In genomic region chr5:39099113-39099512, GRCm38 (mm10) we compare ENCODE assay signal across 13 mouse cellular contexts.
DNase-seq lines count a peak whose midpoint lies in the region; ATAC-seq and TF ChIP-seq lines count a peak whose summit lies in the region.
"Had no signal": no experiment of that assay in that cellular context is flagged by ENCODE, and none has a peak within 500 bp of the region (broad histone marks: within the 10 kb centered on the region; RNA-seq: fewer than 3 reads in every experiment).

No protein-coding gene starts in this region.

- peak; percentile 73 for DNase-seq in kidney, adult 2 months
- DNase-seq in spleen, postnatal 36 days (ENCODE audit: low spot score in 2 of 2) = peak; percentile 17 to 21
- no peak for DNase-seq in spleen, postnatal 14 days (ENCODE audit: low spot score in 2 of 2)
- no peak for DNase-seq in stomach, postnatal 0 days (ENCODE audit: low spot score)
- no peak for DNase-seq in gastrocnemius, adult 2 months
- DNase-seq: thymus, postnatal 36 days had no signal

- ATAC-seq in kidney, embryonic 14.5 days (ENCODE audit: low FRiP score, low TSS enrichment) = no peak
- ATAC-seq in common myeloid progenitor, adult 5-6 weeks (replicated peaks; ENCODE audit: low read depth, poor library complexity, severe bottlenecking) = peak; percentile 60
- no peak for ATAC-seq in stomach, postnatal 0 days (ENCODE audit: low FRiP score, low TSS enrichment)

- H3K4me3 ChIP-seq in kidney, adult 2 months (ENCODE audit: insufficient read depth, low read depth, low read length) = no peak overlapping the region
- H3K4me3 ChIP-seq in kidney, embryonic 14.5 days (ENCODE audit: low read length) = no peak overlapping the region
- H3K4me3 ChIP-seq in stomach, postnatal 0 days (ENCODE audit: low read depth, low read length) = no peak overlapping the region
- no peak overlapping the region for H3K4me3 ChIP-seq in gastrocnemius, adult 2 months
- H3K4me3 ChIP-seq: hindbrain, embryonic 10.5 days; megakaryocyte, embryonic 14.5 days; stomach, embryonic 15.5 days had no signal

- H3K9me3 ChIP-seq in kidney, embryonic 14.5 days (ENCODE audit: control insufficient read depth, low read length) = no peaks in the 10 kb centered on the region
- H3K9me3 ChIP-seq in stomach, postnatal 0 days (ENCODE audit: control insufficient read depth, low read length) = no peaks in the 10 kb centered on the region
- H3K9me3 ChIP-seq: hindbrain, embryonic 10.5 days; megakaryocyte, embryonic 14.5 days; stomach, embryonic 15.5 days had no signal

- H3K27ac ChIP-seq in kidney, adult 2 months (ENCODE audit: insufficient read depth, low read depth, low read length) = no peak overlapping the region
- H3K27ac ChIP-seq in kidney, embryonic 14.5 days (ENCODE audit: low read depth, low read length) = no peak overlapping the region
- no peak overlapping the region for H3K27ac ChIP-seq in stomach, postnatal 0 days (replicated peaks)
- H3K27ac ChIP-seq in gastrocnemius, adult 2 months = no peak overlapping the region
- H3K27ac ChIP-seq: hindbrain, embryonic 10.5 days; stomach, embryonic 15.5 days had no signal

- intact Hi-C loops in gastrocnemius, adult 2 months (cut with DNase I) = no loop called here

- no peaks in the 10 kb centered on the region for H3K4me1 ChIP-seq in kidney, adult 2 months (ENCODE audit: control insufficient read depth, insufficient read depth, low read length)
- H3K4me1 ChIP-seq in kidney, embryonic 14.5 days (ENCODE audit: control insufficient read depth, insufficient read depth, low read length) = no peaks in the 10 kb centered on the region
- H3K4me1 ChIP-seq in stomach, postnatal 0 days (replicated peaks; ENCODE audit: control insufficient read depth, insufficient read depth) = no peaks in the 10 kb centered on the region
- H3K4me1 ChIP-seq: stomach, embryonic 15.5 days had no signal

- no peaks in the 10 kb centered on the region for H3K27me3 ChIP-seq in kidney, adult 2 months (replicated peaks; ENCODE audit: control insufficient read depth, insufficient read depth, low read length)
- H3K27me3 ChIP-seq in kidney, embryonic 14.5 days (ENCODE audit: control insufficient read depth, insufficient read depth, low read length) = no peaks in the 10 kb centered on the region
- H3K27me3 ChIP-seq in stomach, postnatal 0 days (ENCODE audit: control insufficient read depth, insufficient read depth, low read length) = no peaks in the 10 kb centered on the region
- H3K27me3 ChIP-seq: megakaryocyte, embryonic 14.5 days; stomach, embryonic 15.5 days had no signal

- H3K4me2 ChIP-seq in kidney, embryonic 14.5 days (replicated peaks; ENCODE audit: low read depth, low read length) = no peak overlapping the region
- H3K4me2 ChIP-seq in stomach, postnatal 0 days (replicated peaks; ENCODE audit: low read depth) = no peak overlapping the region
- H3K4me2 ChIP-seq: heart, embryonic 11.5 days; liver, embryonic 11.5 days; stomach, embryonic 15.5 days had no signal

- H3K9ac ChIP-seq in kidney, embryonic 14.5 days (ENCODE audit: low read depth, low read length) = no peak overlapping the region
- no peak overlapping the region for H3K9ac ChIP-seq in stomach, postnatal 0 days (ENCODE audit: low read length)
- H3K9ac ChIP-seq: stomach, embryonic 15.5 days had no signal

- no peak for TF ChIP-seq POLR2A in kidney, adult 2 months (IDR thresholded peaks at IDR 0.05; ENCODE audit: low read depth, low read length)

- no peak for TF ChIP-seq CTCF in kidney, adult 2 months (conservative IDR thresholded peaks at IDR 0.05; ENCODE audit: insufficient read depth, insufficient read length, low read depth, low read length)
- TF ChIP-seq CTCF in stomach, postnatal 0 days (IDR thresholded peaks at IDR 0.05; ENCODE audit: low read depth) = no peak
- no peak for TF ChIP-seq CTCF in gastrocnemius, adult 2 months (IDR thresholded peaks at IDR 0.05)

- no peak for TF ChIP-seq EP300 in stomach, postnatal 0 days (optimal IDR thresholded peaks at IDR 0.05)

- no peaks in the 10 kb centered on the region for H3K36me3 ChIP-seq in kidney, adult 2 months (ENCODE audit: control insufficient read depth, insufficient read depth, low read length)
- H3K36me3 ChIP-seq in kidney, embryonic 14.5 days (ENCODE audit: control insufficient read depth, insufficient read depth, low read length) = no peaks in the 10 kb centered on the region
- H3K36me3 ChIP-seq in stomach, postnatal 0 days (ENCODE audit: control insufficient read depth, insufficient read depth, low read length) = no peaks in the 10 kb centered on the region
- H3K36me3 ChIP-seq: hindbrain, embryonic 10.5 days; stomach, embryonic 15.5 days had no signal

- 31% methylated on average over 5 of the region's 5 CpGs for WGBS in kidney, adult 2 months
- 70% methylated on average over 5 of the region's 5 CpGs for WGBS in kidney, embryonic 14.5 days
- WGBS in stomach, postnatal 0 days = 39% methylated on average over 5 of the region's 5 CpGs

Comparison
In these comparisons a context has a peak if more than half of its experiments do, and no peak if none do; other contexts are left out.
1. DNase-seq: peak in kidney, adult 2 months (single experiment) and spleen, postnatal 36 days (2 of 2); none in spleen, postnatal 14 days (0 of 2), stomach, postnatal 0 days (single experiment) and gastrocnemius, adult 2 months (single experiment).